Mouse (Mus musculus) MEL (cell line): ENCODE data around the gene Dync1h1.

ENCODE experiments used
- CHD2 ChIP-seq: IDR thresholded peaks from 2 replicates; pipeline ENCODE4 v1.6.1; 2011; ENCODE audit warnings: low read length, improper control_type of control experiment
- CTCF ChIP-seq, 3 experiments: IDR thresholded peaks in 2 of 3; conservative IDR thresholded peaks in 1 of 3; 2 replicates each; pipeline ENCODE4 v1.5.1; 2011 to 2012; ENCODE audit warnings: low read length in 3 of 3, low read depth in 2 of 3, mild to moderate bottlenecking in 2 of 3, improper control_type of control experiment in 1 of 3, inconsistent platforms in 1 of 3, mixed read lengths in 1 of 3, moderate library complexity in 1 of 3; ENCODE audit not compliant: control insufficient read depth in 1 of 3, insufficient read depth in 1 of 3, poor library complexity in 1 of 3, severe bottlenecking in 1 of 3
- ELF1 ChIP-seq: IDR thresholded peaks from 2 replicates; pipeline ENCODE4 v1.6.1; 2014; ENCODE audit warnings: low read depth, mild to moderate bottlenecking, inconsistent platforms, low read length, improper control_type of control experiment, moderate library complexity
- MAZ ChIP-seq: IDR thresholded peaks from 2 replicates; pipeline ENCODE4 v1.6.1; 2012; ENCODE audit warnings: low read depth, mild to moderate bottlenecking, inconsistent platforms, low read length, improper control_type of control experiment
- TBP ChIP-seq: IDR thresholded peaks from 2 replicates; pipeline ENCODE4 v1.8.0; 2011; ENCODE audit warnings: low read depth, low read length, improper control_type of control experiment

DNA sequence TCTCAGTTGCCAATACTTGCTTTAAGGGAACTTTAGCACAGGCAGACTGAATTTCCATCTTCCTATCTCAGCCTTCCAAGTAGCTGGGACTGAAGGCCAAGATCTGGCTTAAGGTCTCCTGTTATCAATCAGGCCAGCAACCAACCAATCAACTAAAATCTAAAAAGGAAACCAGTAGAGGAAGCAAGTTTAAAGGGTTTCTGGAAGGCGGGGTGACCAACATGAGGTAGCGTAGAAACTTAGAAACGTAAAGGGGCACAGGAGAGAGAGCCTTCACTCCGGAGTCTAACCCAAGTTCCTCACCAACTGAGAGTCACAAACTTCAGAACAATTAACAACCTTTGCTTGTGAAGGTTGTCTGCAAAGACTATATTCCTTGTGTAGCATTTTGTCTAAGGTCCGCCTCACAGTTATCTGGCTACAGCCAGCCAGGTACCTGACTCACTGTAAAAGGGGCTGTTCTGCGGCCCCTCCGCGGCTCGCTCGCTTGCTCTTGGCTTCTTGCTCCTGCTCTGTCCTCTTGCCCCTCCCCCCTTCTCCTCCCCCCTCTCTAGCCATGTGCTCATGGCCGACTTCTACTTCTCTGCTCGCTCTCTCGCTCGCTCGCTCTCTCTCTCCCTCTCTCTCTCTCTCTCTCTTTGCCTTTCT, 97.4 kb downstream of the Dync1h1 start:
- TF ChIP-seq TBP: peak; percentile 94
- peak; percentile 93 for TF ChIP-seq MAZ
- no peak for TF ChIP-seq CTCF (IDR thresholded peaks at IDR 0.05 in 2 of 3, conservative IDR thresholded peaks at IDR 0.05 in 1 of 3; ENCODE audit: control insufficient read depth in 1 of 3, insufficient read depth in 1 of 3, low read depth in 2 of 3, low read length in 3 of 3, poor library complexity in 1 of 3, severe bottlenecking in 1 of 3)
- peak; percentile 56; the same call in 1 of the 2 replicates for TF ChIP-seq CHD2
- no peak for TF ChIP-seq ELF1
